Mouse (Mus musculus): Measurements from ENCODE around the gene Ppcs. TPM values are rescaled to one million over a fixed set of nuclear protein-coding genes. Genes with fewer than 3 reads are reported as not detected.

Ppcs gene
- polyA plus RNA-seq (2015; fragmentation: Nextera tagmentation; extraction: Ambion mirVana): 28.4 and 30.5 TPM in 2 replicates

DNA sequence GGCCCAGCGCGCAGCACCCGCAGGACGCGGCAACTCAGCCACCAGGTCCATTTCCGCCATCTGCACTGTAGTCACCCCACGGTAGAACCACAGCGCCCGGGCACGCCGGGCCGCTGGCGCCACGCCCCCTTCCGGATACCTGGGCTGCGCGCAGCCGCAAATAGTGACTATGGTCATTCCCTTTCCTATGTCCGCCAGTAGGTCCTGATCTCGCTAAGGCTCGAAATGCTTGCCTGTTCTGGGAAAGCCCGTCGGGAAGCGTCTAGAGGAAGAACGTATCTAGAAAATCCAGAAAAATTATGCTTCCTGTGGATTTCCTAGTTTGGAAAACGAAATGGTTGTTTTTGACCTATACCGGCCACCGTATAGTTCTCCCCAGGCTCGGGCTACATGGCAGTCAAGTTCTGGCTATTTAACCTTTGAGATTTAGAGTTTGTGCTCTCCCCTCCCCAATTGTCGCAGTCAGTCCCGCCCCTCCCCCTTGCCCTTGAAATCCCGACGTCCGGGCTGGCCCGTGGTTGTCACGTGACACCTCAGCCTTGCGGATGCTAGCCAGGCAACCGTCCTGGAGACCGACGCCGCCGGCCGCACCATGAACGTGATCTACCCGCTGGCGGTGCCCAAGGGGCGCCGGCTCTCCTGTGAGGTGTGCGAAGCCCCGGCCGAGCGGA is at the start of gene Ppcs, which contains the start of gene Zmynd12:
Gene Ppcs (minus strand): TSS at position 127 of the 671 bp plus-strand sequence.
Gene Zmynd12 (plus strand): TSS at position 521 of the 671 bp plus-strand sequence.
- no peaks in the 10 kb centered on the region for H3K36me3 ChIP-seq (ENCODE audit: insufficient read depth, low read length)
- TF ChIP-seq CTCF (IDR thresholded peaks at IDR 0.05) (peak; percentile 44), EP300 (IDR thresholded peaks at IDR 0.05) (peak; percentile 63)
- peak; percentile 97 for DNase-seq (ENCODE audit: low spot score)
- peak within 1 kb of the TSS; percentile 49 for H3K4me3 ChIP-seq (ENCODE audit: low read depth, low read length)
- peak within 1 kb of the TSS; percentile 68 for H3K27ac ChIP-seq (ENCODE audit: low read length)
- H3K9ac ChIP-seq (replicated peaks; ENCODE audit: low read depth): peak within 1 kb of the TSS; percentile 58
- peak within 1 kb of the TSS; percentile 88 for H3K4me2 ChIP-seq (replicated peaks; ENCODE audit: low read depth, low read length)
- ATAC-seq: peak; percentile 96
- H3K27me3 ChIP-seq (replicated peaks; ENCODE audit: insufficient read depth, low read length): no peaks in the 10 kb centered on the region
- WGBS: 1% methylated on average over 52 of the region's 52 CpGs
- peaks cover 13% of the 10 kb centered on the region; the same call in 1 of the 2 replicates for H3K4me1 ChIP-seq (ENCODE audit: insufficient read depth, low read depth, low read length)
- H3K9me3 ChIP-seq (ENCODE audit: low read length): no peaks in the 10 kb centered on the region

DNA sequence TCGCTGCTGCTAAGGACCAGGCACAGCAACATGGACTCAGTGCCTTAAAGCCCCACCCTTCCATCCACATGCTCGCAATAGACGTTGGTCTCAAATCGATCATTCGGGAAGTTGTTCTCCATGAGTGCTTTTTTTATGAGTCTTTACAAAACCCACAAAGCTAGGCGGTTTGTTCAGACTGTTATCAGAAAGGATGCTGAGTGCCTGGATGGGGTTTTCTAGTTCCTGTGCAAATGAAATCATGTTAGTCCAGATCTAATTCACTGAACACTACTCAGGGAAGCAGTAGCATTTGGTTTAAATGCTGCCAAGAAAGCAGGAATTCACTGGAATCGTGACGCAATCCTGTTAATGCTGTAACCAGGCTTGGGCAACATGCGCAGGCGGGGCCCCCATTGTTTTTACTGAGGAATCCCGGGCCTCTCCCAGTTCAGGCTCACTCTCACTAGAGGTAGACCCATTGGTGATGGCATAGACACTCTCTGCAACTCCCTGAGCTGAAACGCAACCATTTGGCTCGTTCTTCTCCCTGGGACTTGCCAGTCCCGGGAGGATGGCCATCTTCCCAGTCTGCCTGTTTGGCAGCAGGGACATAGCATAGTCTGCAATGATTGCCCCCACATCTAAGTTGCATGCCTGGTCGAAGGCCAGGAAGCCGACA is 45.6 kb upstream of the Ppcs start:
- Histone ChIP-seq H3K27me3 (replicated peaks; ENCODE audit: insufficient read depth, low read length) (no peaks in the 10 kb centered on the region), H3K4me1 (ENCODE audit: insufficient read depth, low read depth, low read length) (peaks cover 12% of the 10 kb centered on the region; the same call in 1 of the 2 replicates), H3K27ac (ENCODE audit: low read length) (no peak overlapping the region), H3K4me3 (ENCODE audit: low read depth, low read length) (no peak overlapping the region), H3K9ac (replicated peaks; ENCODE audit: low read depth) (no peak overlapping the region), H3K36me3 (ENCODE audit: insufficient read depth, low read length) (no peaks in the 10 kb centered on the region), H3K9me3 (ENCODE audit: low read length) (no peaks in the 10 kb centered on the region), H3K4me2 (replicated peaks; ENCODE audit: low read depth, low read length) (no peak overlapping the region)
- ATAC-seq: peak; percentile 37
- TF ChIP-seq EP300 (IDR thresholded peaks at IDR 0.05) (peak; percentile 39; the same call in 1 of the 2 replicates), CTCF (IDR thresholded peaks at IDR 0.05) (no peak)
- peak; percentile 90 for DNase-seq (ENCODE audit: low spot score)
- WGBS: 61% methylated on average over 16 of the region's 16 CpGs

DNA sequence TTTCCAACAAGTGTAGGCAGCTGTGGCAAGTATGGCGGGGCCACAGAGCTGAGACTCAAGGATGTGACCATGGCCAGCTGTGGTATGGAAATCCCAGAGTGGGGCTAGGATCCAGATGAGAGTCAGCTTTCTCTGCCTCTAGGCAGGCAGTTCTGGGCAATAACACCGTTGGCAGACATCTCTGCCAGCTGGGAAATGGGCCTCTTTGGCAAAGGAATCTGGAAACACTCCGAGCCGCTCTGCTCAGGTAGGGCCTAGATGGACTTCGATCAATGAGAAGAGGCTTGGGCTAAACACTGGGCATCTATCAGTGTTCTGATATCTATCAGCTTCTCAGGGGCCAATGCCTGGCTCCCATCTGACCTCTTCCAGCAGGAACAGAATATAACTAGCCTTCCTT is 43.6 kb upstream of the Ppcs start:
- 88% methylated on average over 5 of the region's 5 CpGs for WGBS

DNA sequence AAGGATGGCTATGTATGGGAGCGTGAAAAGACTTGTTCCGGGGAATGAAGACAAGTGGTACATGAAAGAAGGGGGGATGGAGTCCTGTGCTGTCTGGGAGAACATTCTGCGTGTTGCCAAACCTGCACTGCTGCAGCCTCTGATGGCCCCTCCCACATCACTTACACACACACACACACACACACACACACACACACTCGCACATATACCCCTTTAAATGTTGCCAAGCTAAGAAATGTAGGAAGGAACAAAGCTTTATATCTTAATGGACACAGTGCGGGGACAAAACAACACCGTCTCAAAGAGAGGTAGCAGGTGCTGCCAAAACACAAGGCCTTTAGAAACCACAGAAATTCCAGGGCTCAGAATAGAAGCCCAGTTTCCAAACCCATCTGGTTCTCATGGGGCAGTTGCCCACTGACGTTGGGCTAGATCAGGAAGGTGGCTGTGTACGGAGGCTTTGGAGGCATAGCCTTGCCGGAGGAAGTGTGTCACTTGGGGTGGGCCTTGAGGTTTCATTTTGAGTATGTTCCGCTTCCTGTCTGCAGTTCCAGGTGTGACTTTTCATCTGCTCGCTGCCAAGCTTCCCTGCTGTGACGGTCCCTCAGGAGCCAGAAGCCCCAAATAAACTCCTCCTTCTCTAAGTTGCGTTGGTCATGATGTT is 41.7 kb upstream of the Ppcs start:
- H3K27me3 ChIP-seq (replicated peaks; ENCODE audit: insufficient read depth, low read length): no peaks in the 10 kb centered on the region
- H3K4me1 ChIP-seq (ENCODE audit: insufficient read depth, low read depth, low read length): peaks cover 17% of the 10 kb centered on the region; the same call in 1 of the 2 replicates
- TF ChIP-seq EP300 (IDR thresholded peaks at IDR 0.05) (no peak), CTCF (IDR thresholded peaks at IDR 0.05) (no peak)
- no peak overlapping the region for H3K9ac ChIP-seq (replicated peaks; ENCODE audit: low read depth)
- no peak overlapping the region for H3K4me3 ChIP-seq (ENCODE audit: low read depth, low read length)
- 54% methylated on average over 13 of the region's 13 CpGs for WGBS
- no peaks in the 10 kb centered on the region for H3K9me3 ChIP-seq (ENCODE audit: low read length)
- ATAC-seq: no peak
- no peak overlapping the region for H3K4me2 ChIP-seq (replicated peaks; ENCODE audit: low read depth, low read length)
- H3K27ac ChIP-seq (ENCODE audit: low read length): no peak overlapping the region
- DNase-seq (ENCODE audit: low spot score): peak; percentile 33
- H3K36me3 ChIP-seq (ENCODE audit: insufficient read depth, low read length): no peaks in the 10 kb centered on the region

More for the DNA sequence above, 43.6 kb upstream of the Ppcs start:
- H3K27me3 ChIP-seq (replicated peaks; ENCODE audit: insufficient read depth, low read length): no peaks in the 10 kb centered on the region
- ATAC-seq (no peak), DNase-seq (ENCODE audit: low spot score) (no peak)
- peaks cover 17% of the 10 kb centered on the region; the same call in 1 of the 2 replicates for H3K4me1 ChIP-seq (ENCODE audit: insufficient read depth, low read depth, low read length)
- TF ChIP-seq CTCF (IDR thresholded peaks at IDR 0.05): no peak
- no peak for TF ChIP-seq EP300 (IDR thresholded peaks at IDR 0.05)
- H3K9ac ChIP-seq (replicated peaks; ENCODE audit: low read depth): no peak overlapping the region
- H3K4me2 ChIP-seq (replicated peaks; ENCODE audit: low read depth, low read length): no peak overlapping the region
- no peak overlapping the region for H3K4me3 ChIP-seq (ENCODE audit: low read depth, low read length)
- H3K27ac ChIP-seq (ENCODE audit: low read length): no peak overlapping the region
- no peaks in the 10 kb centered on the region for H3K36me3 ChIP-seq (ENCODE audit: insufficient read depth, low read length)
- H3K9me3 ChIP-seq (ENCODE audit: low read length): no peaks in the 10 kb centered on the region

DNA sequence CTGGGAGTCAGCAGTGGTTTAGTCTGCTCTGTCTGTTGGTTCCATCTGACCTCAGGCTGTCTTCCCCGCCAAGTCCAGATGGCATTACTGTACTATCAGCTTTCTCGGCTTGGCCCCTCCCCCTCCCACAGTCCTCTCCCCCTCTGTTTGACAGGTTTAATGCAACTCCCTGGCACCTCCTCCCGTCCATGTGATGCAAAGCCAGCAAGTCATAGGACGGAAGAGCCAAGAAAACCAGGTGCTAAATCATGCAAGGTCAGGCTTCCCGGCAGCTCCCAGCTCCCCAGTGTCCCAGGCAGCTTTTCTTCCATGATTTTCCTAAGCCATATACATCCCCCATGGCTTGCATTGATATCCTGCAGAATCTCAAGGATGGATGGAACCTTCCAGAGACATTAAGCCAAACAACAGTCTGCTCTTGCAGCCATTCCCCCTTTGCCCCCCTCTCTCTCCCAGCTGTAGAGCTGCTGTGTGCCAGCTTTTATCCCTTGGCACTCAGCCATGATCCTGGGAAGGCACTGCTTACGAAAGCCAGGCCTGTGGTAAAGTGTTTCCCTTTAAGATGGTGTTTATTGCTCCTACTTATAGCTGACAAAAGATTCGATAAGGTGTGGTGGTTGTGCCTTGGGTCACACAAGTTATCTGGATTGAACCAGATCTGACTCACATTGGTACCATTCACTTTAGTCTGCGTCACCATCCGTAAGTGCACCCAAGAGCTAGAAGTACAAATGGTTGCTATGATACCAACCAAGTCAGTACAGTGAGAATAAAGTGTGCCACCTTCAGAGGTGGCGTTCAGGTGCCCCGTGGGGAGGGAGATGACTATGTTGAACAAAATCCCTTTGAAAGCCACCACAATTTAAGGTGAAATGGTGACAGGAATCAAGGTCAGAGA is 40.9 kb upstream of the Ppcs start:
- H3K4me2 ChIP-seq (replicated peaks; ENCODE audit: low read depth, low read length): no peak overlapping the region
- H3K27me3 ChIP-seq (replicated peaks; ENCODE audit: insufficient read depth, low read length): no peaks in the 10 kb centered on the region
- no peaks in the 10 kb centered on the region for H3K9me3 ChIP-seq (ENCODE audit: low read length)
- H3K4me3 ChIP-seq (ENCODE audit: low read depth, low read length): no peak overlapping the region
- TF ChIP-seq CTCF (IDR thresholded peaks at IDR 0.05): no peak; the same call in 1 of the 2 replicates
- ATAC-seq (peak; percentile 73), DNase-seq (ENCODE audit: low spot score) (peak; percentile 92)
- no peak overlapping the region for H3K9ac ChIP-seq (replicated peaks; ENCODE audit: low read depth)
- H3K4me1 ChIP-seq (ENCODE audit: insufficient read depth, low read depth, low read length): peaks cover 17% of the 10 kb centered on the region; the same call in 1 of the 2 replicates
- peak overlapping the region; percentile 51 for H3K27ac ChIP-seq (ENCODE audit: low read length)
- H3K36me3 ChIP-seq (ENCODE audit: insufficient read depth, low read length): no peaks in the 10 kb centered on the region
- 17% methylated on average over 11 of the region's 11 CpGs for WGBS
